ENCODE assay signal across 18 mouse cellular contexts in the genomic region with DNA sequence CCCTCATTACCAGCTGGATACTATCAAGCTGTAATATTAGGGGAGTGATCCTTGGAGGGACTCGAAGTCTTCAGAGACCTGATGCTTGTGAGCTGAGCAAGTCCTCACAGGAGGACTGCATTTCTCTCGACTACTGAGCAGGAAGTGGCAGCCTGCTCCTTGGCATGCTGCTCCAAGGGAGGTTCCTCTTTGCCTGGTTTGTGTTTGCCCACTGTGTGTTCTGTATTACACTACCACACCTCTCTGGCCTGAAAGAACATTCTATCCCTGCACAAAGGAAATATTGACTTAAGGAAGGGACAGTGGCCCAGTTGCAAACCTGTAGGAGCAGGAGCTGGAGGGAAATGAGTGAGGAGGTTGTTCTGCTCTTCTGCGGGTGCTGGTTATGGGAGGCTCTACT. TPM values are rescaled to one million over a fixed set of nuclear protein-coding genes. Genes with fewer than 3 reads are reported as not detected.
DNase-seq lines count a peak whose midpoint lies in the region; ATAC-seq and TF ChIP-seq lines count a peak whose summit lies in the region.
"Had no signal": no experiment of that assay in that cellular context is flagged by ENCODE, and none has a peak within 500 bp of the region (broad histone marks: within the 10 kb centered on the region; RNA-seq: fewer than 3 reads in every experiment).

No protein-coding gene starts in this region.

- no peak for TF ChIP-seq CTCF in small intestine, adult 2 months (IDR thresholded peaks at IDR 0.05; ENCODE audit: extremely low read depth, insufficient read length, insufficient replicate concordance, low read depth, low read length)

- H3K9ac ChIP-seq in embryonic facial prominence, embryonic 15.5 days, result no peak overlapping the region
- no peak overlapping the region for H3K9ac ChIP-seq in intestine, embryonic 14.5 days (ENCODE audit: low read length)
- H3K9ac ChIP-seq in lung, embryonic 16.5 days (ENCODE audit: low read length), result no peak overlapping the region
- H3K9ac ChIP-seq in forebrain, embryonic 13.5 days, result no peak overlapping the region
- no peak overlapping the region for H3K9ac ChIP-seq in kidney, embryonic 15.5 days
- H3K9ac ChIP-seq: hindbrain, embryonic 15.5 days; liver, embryonic 12.5 days; midbrain, embryonic 13.5 days had no signal

- no peaks in the 10 kb centered on the region for H3K36me3 ChIP-seq in embryonic facial prominence, embryonic 15.5 days
- H3K36me3 ChIP-seq in embryonic facial prominence, embryonic 10.5 days (replicated peaks), result no peaks in the 10 kb centered on the region
- H3K36me3 ChIP-seq in intestine, embryonic 14.5 days (ENCODE audit: control insufficient read depth, insufficient read depth, low read length), result no peaks in the 10 kb centered on the region
- no peaks in the 10 kb centered on the region for H3K36me3 ChIP-seq in lung, embryonic 16.5 days (ENCODE audit: control insufficient read depth, insufficient read depth, low read length)
- no peaks in the 10 kb centered on the region for H3K36me3 ChIP-seq in small intestine, adult 2 months (ENCODE audit: control insufficient read depth, insufficient read depth, low read length)
- no peaks in the 10 kb centered on the region for H3K36me3 ChIP-seq in forebrain, embryonic 13.5 days (ENCODE audit: poor library complexity, severe bottlenecking)
- no peaks in the 10 kb centered on the region for H3K36me3 ChIP-seq in kidney, embryonic 15.5 days
- H3K36me3 ChIP-seq: hindbrain, embryonic 15.5 days; liver, embryonic 12.5 days; midbrain, embryonic 13.5 days had no signal

- no peak for DNase-seq in embryonic facial prominence, embryonic 10.5 days (ENCODE audit: low spot score)
- DNase-seq in intestine, embryonic 14.5 days (ENCODE audit: low spot score), result no peak
- DNase-seq in embryo, embryonic 10.5 days (ENCODE audit: low spot score), result no peak
- DNase-seq: adrenal gland, adult 2 months; heart, postnatal 14 days; kidney, adult 2 months; kidney, postnatal 36 days; right cerebral cortex, postnatal 4 days; thymus, postnatal 14 days had no signal

- TF ChIP-seq POLR2A in small intestine, adult 2 months (IDR thresholded peaks at IDR 0.05; ENCODE audit: low read depth, low read length), result no peak

- no peaks in the 10 kb centered on the region for H3K9me3 ChIP-seq in embryonic facial prominence, embryonic 15.5 days (replicated peaks)
- H3K9me3 ChIP-seq in embryonic facial prominence, embryonic 10.5 days, result no peaks in the 10 kb centered on the region
- H3K9me3 ChIP-seq in intestine, embryonic 14.5 days (ENCODE audit: control insufficient read depth, low read length), result no peaks in the 10 kb centered on the region
- H3K9me3 ChIP-seq in lung, embryonic 16.5 days (ENCODE audit: control insufficient read depth, low read length), result no peaks in the 10 kb centered on the region
- H3K9me3 ChIP-seq in forebrain, embryonic 13.5 days (replicated peaks), result no peaks in the 10 kb centered on the region
- H3K9me3 ChIP-seq in kidney, embryonic 15.5 days (replicated peaks), result no peaks in the 10 kb centered on the region
- H3K9me3 ChIP-seq: hindbrain, embryonic 15.5 days; liver, embryonic 12.5 days; midbrain, embryonic 13.5 days had no signal

- no peak overlapping the region for H3K4me3 ChIP-seq in embryonic facial prominence, embryonic 15.5 days (replicated peaks)
- no peak overlapping the region for H3K4me3 ChIP-seq in embryonic facial prominence, embryonic 10.5 days
- H3K4me3 ChIP-seq in intestine, embryonic 14.5 days (ENCODE audit: low read depth, low read length), result no peak overlapping the region
- H3K4me3 ChIP-seq in lung, embryonic 16.5 days (ENCODE audit: low read length), result no peak overlapping the region
- H3K4me3 ChIP-seq in small intestine, adult 2 months (ENCODE audit: low read depth, low read length), result no peak overlapping the region
- no peak overlapping the region for H3K4me3 ChIP-seq in forebrain, embryonic 13.5 days
- no peak overlapping the region for H3K4me3 ChIP-seq in kidney, embryonic 15.5 days (replicated peaks)
- H3K4me3 ChIP-seq: hindbrain, embryonic 15.5 days; liver, embryonic 12.5 days; midbrain, embryonic 13.5 days had no signal

- no peaks in the 10 kb centered on the region for H3K27me3 ChIP-seq in embryonic facial prominence, embryonic 15.5 days
- no peaks in the 10 kb centered on the region for H3K27me3 ChIP-seq in embryonic facial prominence, embryonic 10.5 days (replicated peaks; ENCODE audit: low read depth, poor library complexity, severe bottlenecking)
- H3K27me3 ChIP-seq in intestine, embryonic 14.5 days (replicated peaks; ENCODE audit: control insufficient read depth, insufficient read depth, low read length), result no peaks in the 10 kb centered on the region
- H3K27me3 ChIP-seq in lung, embryonic 16.5 days (ENCODE audit: control insufficient read depth, insufficient read depth, low read depth, low read length), result no peaks in the 10 kb centered on the region
- H3K27me3 ChIP-seq in small intestine, adult 2 months (ENCODE audit: control insufficient read depth, insufficient read depth, low read length), result no peaks in the 10 kb centered on the region
- no peaks in the 10 kb centered on the region for H3K27me3 ChIP-seq in forebrain, embryonic 13.5 days
- no peaks in the 10 kb centered on the region for H3K27me3 ChIP-seq in kidney, embryonic 15.5 days
- H3K27me3 ChIP-seq: hindbrain, embryonic 15.5 days; liver, embryonic 12.5 days; midbrain, embryonic 13.5 days had no signal

- no peaks in the 10 kb centered on the region for H3K4me1 ChIP-seq in embryonic facial prominence, embryonic 15.5 days
- H3K4me1 ChIP-seq in embryonic facial prominence, embryonic 10.5 days, result no peaks in the 10 kb centered on the region
- H3K4me1 ChIP-seq in intestine, embryonic 14.5 days (replicated peaks; ENCODE audit: control insufficient read depth, insufficient read depth, low read length), result no peaks in the 10 kb centered on the region
- peaks cover 2% of the 10 kb centered on the region; the same call in 1 of the 2 replicates for H3K4me1 ChIP-seq in lung, embryonic 16.5 days (replicated peaks; ENCODE audit: control insufficient read depth, insufficient read depth, low read length)
- no peaks in the 10 kb centered on the region for H3K4me1 ChIP-seq in small intestine, adult 2 months (ENCODE audit: control insufficient read depth, insufficient read depth, insufficient read length, low read length)
- no peaks in the 10 kb centered on the region for H3K4me1 ChIP-seq in forebrain, embryonic 13.5 days
- no peaks in the 10 kb centered on the region for H3K4me1 ChIP-seq in kidney, embryonic 15.5 days
- H3K4me1 ChIP-seq: hindbrain, embryonic 15.5 days; midbrain, embryonic 13.5 days had no signal

- no peak for ATAC-seq in embryonic facial prominence, embryonic 15.5 days (ENCODE audit: insufficient number of reproducible peaks, low FRiP score, low TSS enrichment, low read depth)
- 0 out of 2 replicates have a peak, but pooled peaks have one; percentile 27 for ATAC-seq in intestine, embryonic 14.5 days (replicated peaks; ENCODE audit: low FRiP score, low TSS enrichment, low read depth)
- ATAC-seq in lung, embryonic 16.5 days (ENCODE audit: low read depth), result peak; percentile 87
- ATAC-seq in forebrain, embryonic 13.5 days, result no peak
- no peak for ATAC-seq in kidney, embryonic 15.5 days (replicated peaks; ENCODE audit: low FRiP score)
- ATAC-seq: liver, embryonic 12.5 days; midbrain, embryonic 13.5 days had no signal

- H3K4me2 ChIP-seq in embryonic facial prominence, embryonic 15.5 days (replicated peaks), result no peak overlapping the region
- no peak overlapping the region for H3K4me2 ChIP-seq in intestine, embryonic 14.5 days (ENCODE audit: low read length)
- no peak overlapping the region for H3K4me2 ChIP-seq in lung, embryonic 16.5 days (ENCODE audit: low read depth, low read length)
- no peak overlapping the region for H3K4me2 ChIP-seq in forebrain, embryonic 13.5 days
- no peak overlapping the region for H3K4me2 ChIP-seq in kidney, embryonic 15.5 days
- H3K4me2 ChIP-seq: heart, embryonic 11.5 days; hindbrain, embryonic 15.5 days; liver, embryonic 12.5 days; midbrain, embryonic 13.5 days had no signal

- WGBS in embryonic facial prominence, embryonic 15.5 days, result 54% methylated on average over 3 of the region's 3 CpGs
- 76% methylated on average over 3 of the region's 3 CpGs for WGBS in embryonic facial prominence, embryonic 10.5 days
- WGBS in intestine, embryonic 14.5 days, result 52% methylated on average over 3 of the region's 3 CpGs
- WGBS in lung, embryonic 16.5 days, result 40% methylated on average over 3 of the region's 3 CpGs
- 14% methylated on average over 3 of the region's 3 CpGs for WGBS in small intestine, adult 2 months
- 85% methylated on average over 3 of the region's 3 CpGs for WGBS in forebrain, embryonic 13.5 days
- 60% methylated on average over 3 of the region's 3 CpGs for WGBS in kidney, embryonic 15.5 days

- 0 out of 2 replicates have a peak overlapping the region, but pooled peaks have one; percentile 22 for H3K27ac ChIP-seq in embryonic facial prominence, embryonic 15.5 days (replicated peaks)
- no peak overlapping the region for H3K27ac ChIP-seq in embryonic facial prominence, embryonic 10.5 days (replicated peaks)
- H3K27ac ChIP-seq in intestine, embryonic 14.5 days (ENCODE audit: low read depth), result no peak overlapping the region
- H3K27ac ChIP-seq in lung, embryonic 16.5 days (ENCODE audit: low read length), result peak overlapping the region; percentile 51
- H3K27ac ChIP-seq in small intestine, adult 2 months (ENCODE audit: insufficient read depth, low read depth, low read length), result peak overlapping the region; percentile 69
- no peak overlapping the region for H3K27ac ChIP-seq in forebrain, embryonic 13.5 days
- no peak overlapping the region for H3K27ac ChIP-seq in kidney, embryonic 15.5 days
- H3K27ac ChIP-seq: hindbrain, embryonic 15.5 days; liver, embryonic 12.5 days; midbrain, embryonic 13.5 days had no signal

RNA-seq across cellular contexts. Expression of a gene that starts 12.1 kb away (rescaled TPM):
- polyA plus RNA-seq in embryonic facial prominence, embryonic 15.5 days (2015; fragmentation: Nextera tagmentation; extraction: Ambion mirVana), result 27.2 and 33.6 TPM in 2 replicates
- 30.8 and 32.0 TPM in 2 replicates for polyA plus RNA-seq in embryonic facial prominence, embryonic 10.5 days (2016; fragmentation: Nextera tagmentation; extraction: Ambion mirVana)
- 22.1 and 26.4 TPM in 2 replicates for polyA plus RNA-seq in intestine, embryonic 14.5 days (2014; fragmentation: Nextera tagmentation; extraction: Ambion mirVana)
- 45.9 and 46.2 TPM in 2 replicates for polyA plus RNA-seq in lung, embryonic 16.5 days (2015; fragmentation: Nextera tagmentation; extraction: Ambion mirVana)
- polyA plus RNA-seq in small intestine, adult 2 months (2012; rRNA removed), result 23.9 and 25.1 TPM in 2 replicates
- 39.2 and 42.5 TPM in 2 replicates for polyA plus RNA-seq in forebrain, embryonic 13.5 days (2015; fragmentation: Nextera tagmentation; extraction: Ambion mirVana)
- 24.8 and 27.1 TPM in 2 replicates for polyA plus RNA-seq in kidney, embryonic 15.5 days (2015; fragmentation: Nextera tagmentation; extraction: Ambion mirVana)

RNA-seq across cellular contexts. Expression of a gene that starts 41.4 kb away (rescaled TPM):
- 128 and 136 TPM in 2 replicates for polyA plus RNA-seq in embryonic facial prominence, embryonic 15.5 days (2015; fragmentation: Nextera tagmentation; extraction: Ambion mirVana)
- polyA plus RNA-seq in embryonic facial prominence, embryonic 10.5 days (2016; fragmentation: Nextera tagmentation; extraction: Ambion mirVana), result 215 and 230 TPM in 2 replicates
- polyA plus RNA-seq in intestine, embryonic 14.5 days (2014; fragmentation: Nextera tagmentation; extraction: Ambion mirVana), result 175 and 189 TPM in 2 replicates
- 133 and 135 TPM in 2 replicates for polyA plus RNA-seq in lung, embryonic 16.5 days (2015; fragmentation: Nextera tagmentation; extraction: Ambion mirVana)
- polyA plus RNA-seq in small intestine, adult 2 months (2012; rRNA removed), result 17.7 and 24.3 TPM in 2 replicates
- 123 and 134 TPM in 2 replicates for polyA plus RNA-seq in forebrain, embryonic 13.5 days (2015; fragmentation: Nextera tagmentation; extraction: Ambion mirVana)
- 178 and 186 TPM in 2 replicates for polyA plus RNA-seq in kidney, embryonic 15.5 days (2015; fragmentation: Nextera tagmentation; extraction: Ambion mirVana)

Comparison
In these comparisons a context has a peak if more than half of its experiments do, and no peak if none do; other contexts are left out.
1. H3K27ac ChIP-seq: peak in embryonic facial prominence, embryonic 15.5 days (single experiment), lung, embryonic 16.5 days (single experiment) and small intestine, adult 2 months (single experiment); none in embryonic facial prominence, embryonic 10.5 days (single experiment), intestine, embryonic 14.5 days (single experiment), forebrain, embryonic 13.5 days (single experiment) and kidney, embryonic 15.5 days (single experiment).
2. ATAC-seq: peak in intestine, embryonic 14.5 days (single experiment) and lung, embryonic 16.5 days (single experiment); none in embryonic facial prominence, embryonic 15.5 days (single experiment), forebrain, embryonic 13.5 days (single experiment) and kidney, embryonic 15.5 days (single experiment).